Mouse (Mus musculus): ENCODE measurements at regions not wholly inside any gene's neighbourhood (a gene's known extent, or its start where the extent isn't known, plus 50 kb on each side); places are given as distances from the start of the nearest gene placed in this dataset.

DNA sequence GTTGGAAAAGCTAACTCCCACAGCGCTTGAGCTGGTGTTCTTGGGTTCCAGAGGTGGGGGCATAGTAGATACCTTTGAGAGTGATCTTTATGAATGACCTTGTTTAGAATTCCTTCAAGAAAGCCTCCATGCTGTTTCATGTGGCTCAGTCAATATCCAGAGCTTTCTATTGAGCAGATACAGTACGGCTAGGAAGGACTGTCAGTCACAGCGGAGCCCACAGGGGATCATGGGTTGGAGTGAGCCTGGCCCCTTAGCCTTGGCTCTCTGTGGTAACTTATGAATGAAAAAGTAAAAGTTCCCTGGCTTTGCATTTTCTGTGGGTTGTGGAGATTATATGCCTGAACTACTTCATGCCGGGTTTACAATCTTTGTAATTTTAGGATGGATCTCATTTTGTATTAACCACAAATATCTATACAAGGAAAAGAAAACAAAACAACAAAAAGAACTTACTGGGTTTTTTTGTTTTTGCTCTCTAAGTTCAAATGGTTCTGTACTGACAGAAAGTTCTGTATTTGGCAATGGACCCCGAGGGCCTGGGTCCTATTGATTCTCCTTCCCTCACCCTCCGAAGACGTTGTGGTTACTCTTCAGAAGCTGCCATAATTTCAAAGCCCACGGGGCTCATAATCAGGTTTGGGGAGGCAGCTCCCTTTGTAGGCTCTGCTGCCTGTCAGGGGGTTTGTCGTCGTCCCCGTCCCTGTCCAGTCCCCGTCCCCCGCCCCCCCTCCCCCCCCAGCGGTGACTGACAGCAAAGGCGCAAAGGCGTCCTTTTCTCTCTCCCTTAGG is 117.7 kb upstream of the Tut7 start:
- TF ChIP-seq CTCF (IDR thresholded peaks at IDR 0.05; ENCODE audit: extremely low read depth, insufficient read depth, low read length) (no peak), POLR2A (IDR thresholded peaks at IDR 0.05; ENCODE audit: extremely low read depth, insufficient read depth, low read length) (no peak)
- no peak overlapping the region for H3K27ac ChIP-seq (ENCODE audit: insufficient read depth, low read length)
- H3K4me1 ChIP-seq (ENCODE audit: control insufficient read depth, insufficient read depth, low read length): no peaks in the 10 kb centered on the region
- H3K4me3 ChIP-seq (ENCODE audit: insufficient read depth, low read length): no peak overlapping the region

DNA sequence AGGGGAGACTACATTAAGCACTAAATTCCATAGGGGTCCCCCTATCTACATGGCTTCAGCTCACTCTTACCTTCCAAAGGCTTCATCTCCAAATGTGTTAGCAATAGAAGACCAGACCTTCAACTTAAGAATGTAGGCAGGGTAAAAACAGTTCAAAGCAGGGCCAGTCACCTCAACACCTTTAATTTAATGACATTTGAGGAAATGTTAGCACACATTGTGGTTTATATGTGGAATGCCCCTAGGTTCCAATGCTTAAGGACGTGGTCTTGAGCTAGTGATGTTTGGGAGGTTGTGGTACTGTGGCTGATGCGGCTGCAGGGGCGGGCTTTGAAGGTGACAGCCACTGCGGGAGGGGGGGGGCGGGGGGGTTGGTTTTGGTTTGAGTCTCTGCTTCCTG is 116.9 kb upstream of the Tut7 start:
- H3K4me1 ChIP-seq (ENCODE audit: control insufficient read depth, insufficient read depth, low read length): no peaks in the 10 kb centered on the region
- TF ChIP-seq POLR2A (IDR thresholded peaks at IDR 0.05; ENCODE audit: extremely low read depth, insufficient read depth, low read length) (no peak), CTCF (IDR thresholded peaks at IDR 0.05; ENCODE audit: extremely low read depth, insufficient read depth, low read length) (no peak)
- H3K4me3 ChIP-seq (ENCODE audit: insufficient read depth, low read length): no peak overlapping the region

DNA sequence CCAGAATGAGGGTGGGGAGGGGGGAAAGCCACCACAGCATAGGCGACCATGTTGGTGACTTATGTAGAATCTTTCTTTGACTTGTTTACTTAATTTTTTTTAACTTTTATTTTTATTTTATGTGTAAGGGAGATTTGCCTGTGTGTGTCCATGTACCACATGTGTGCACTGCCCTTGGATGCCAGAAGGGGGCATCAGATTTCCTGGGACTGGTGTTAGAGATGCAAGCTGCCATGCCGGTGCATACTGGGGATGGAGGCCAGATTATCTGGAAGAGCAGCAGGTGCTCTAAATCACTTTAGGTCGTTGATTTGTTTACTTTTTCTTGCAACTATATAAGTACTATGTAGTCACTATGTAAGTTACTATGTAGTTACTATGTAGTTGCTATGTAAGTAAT is 114.2 kb upstream of the Tut7 start:
- H3K4me1 ChIP-seq (ENCODE audit: control insufficient read depth, insufficient read depth, low read length): no peaks in the 10 kb centered on the region
- no peak overlapping the region for H3K27ac ChIP-seq (ENCODE audit: insufficient read depth, low read length)
- H3K4me3 ChIP-seq (ENCODE audit: insufficient read depth, low read length): no peak overlapping the region
- TF ChIP-seq CTCF (IDR thresholded peaks at IDR 0.05; ENCODE audit: extremely low read depth, insufficient read depth, low read length) (0 out of 2 replicates have a peak, but pooled peaks have one; percentile 3), POLR2A (IDR thresholded peaks at IDR 0.05; ENCODE audit: extremely low read depth, insufficient read depth, low read length) (no peak)

More for the DNA sequence above, 116.9 kb upstream of the Tut7 start:
- no peak overlapping the region for H3K27ac ChIP-seq (ENCODE audit: insufficient read depth, low read length)

DNA sequence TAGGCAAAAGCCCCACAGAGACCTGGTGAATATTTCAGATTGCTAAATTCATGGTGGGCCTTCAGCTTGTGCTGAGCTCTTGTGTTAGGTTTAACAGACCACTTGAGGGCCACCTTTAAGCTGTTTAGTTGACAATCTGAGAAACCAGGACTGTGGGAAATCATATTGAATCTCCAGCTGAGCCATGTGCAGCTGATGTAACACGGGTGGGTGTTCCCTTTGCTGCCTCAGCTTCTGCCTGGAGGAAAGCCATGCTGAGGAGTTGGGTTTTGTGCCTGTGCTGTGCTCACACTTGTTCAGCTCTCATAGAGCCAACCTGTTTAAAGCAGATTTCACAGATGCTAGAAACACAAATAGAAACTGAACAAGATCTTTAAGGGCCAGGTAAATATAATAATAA is 111.6 kb upstream of the Tut7 start:
- TF ChIP-seq POLR2A (IDR thresholded peaks at IDR 0.05; ENCODE audit: extremely low read depth, insufficient read depth, low read length) (no peak), CTCF (IDR thresholded peaks at IDR 0.05; ENCODE audit: extremely low read depth, insufficient read depth, low read length) (no peak)
- H3K4me1 ChIP-seq (ENCODE audit: control insufficient read depth, insufficient read depth, low read length): no peaks in the 10 kb centered on the region
- H3K4me3 ChIP-seq (ENCODE audit: insufficient read depth, low read length): no peak overlapping the region
- no peak overlapping the region for H3K27ac ChIP-seq (ENCODE audit: insufficient read depth, low read length)

DNA sequence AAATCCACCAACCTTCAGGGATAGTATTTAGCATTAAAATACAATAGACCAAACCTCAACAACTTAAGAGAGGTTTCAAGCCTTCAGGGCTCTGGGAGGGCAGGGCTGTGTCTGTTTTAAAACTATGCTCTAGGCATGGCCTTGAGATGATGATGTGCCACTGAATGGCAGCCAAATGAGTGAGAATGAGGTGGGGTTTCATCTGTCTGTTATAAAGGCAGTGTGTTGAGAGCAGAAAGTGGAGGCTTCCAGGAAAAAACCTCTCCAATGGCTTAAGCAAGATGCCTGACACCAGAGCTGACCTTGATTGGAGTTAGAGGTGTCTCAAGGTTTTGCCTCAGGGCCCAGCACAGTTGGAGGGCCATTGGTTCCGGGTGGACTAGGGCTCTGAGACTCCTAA is 111.1 kb upstream of the Tut7 start:
- no peak for TF ChIP-seq CTCF (IDR thresholded peaks at IDR 0.05; ENCODE audit: extremely low read depth, insufficient read depth, low read length)
- TF ChIP-seq POLR2A (IDR thresholded peaks at IDR 0.05; ENCODE audit: extremely low read depth, insufficient read depth, low read length): no peak
- H3K27ac ChIP-seq (ENCODE audit: insufficient read depth, low read length): no peak overlapping the region
- no peak overlapping the region for H3K4me3 ChIP-seq (ENCODE audit: insufficient read depth, low read length)
- H3K4me1 ChIP-seq (ENCODE audit: control insufficient read depth, insufficient read depth, low read length): no peaks in the 10 kb centered on the region

DNA sequence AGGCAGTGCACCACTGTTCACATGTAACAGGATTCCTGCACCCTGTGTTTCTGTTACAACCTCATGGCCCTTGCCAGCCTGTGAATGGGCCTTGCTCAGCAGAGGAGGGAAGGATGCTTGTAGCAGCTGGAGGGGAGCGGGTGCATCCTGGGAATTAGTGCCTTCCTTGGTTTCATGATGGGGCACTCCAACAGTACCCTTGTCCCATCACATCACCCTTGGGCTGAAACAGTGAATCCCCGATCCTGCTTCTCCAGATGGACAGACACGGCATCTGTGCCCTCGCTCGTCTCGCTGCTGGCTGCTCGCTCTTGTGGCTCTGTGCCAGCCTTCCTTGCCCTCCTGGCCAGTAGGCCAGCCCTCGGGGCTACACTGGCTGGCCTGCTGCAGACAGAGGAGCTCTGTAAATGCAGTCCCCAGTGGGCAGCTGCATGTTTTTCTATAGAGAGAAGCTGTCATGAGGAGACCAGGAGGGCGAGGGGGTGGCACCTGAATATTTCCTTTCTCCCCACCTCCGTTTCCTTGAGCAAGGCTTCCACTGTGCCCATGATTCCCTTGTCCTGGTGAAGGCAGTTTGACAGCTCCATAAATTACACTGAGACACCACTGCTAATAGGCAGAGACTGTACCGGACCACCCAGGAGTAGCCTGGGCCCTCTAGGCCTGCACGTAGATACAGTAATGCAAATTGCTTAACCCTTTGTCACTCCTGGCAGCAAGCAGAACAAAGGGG is 104.6 kb upstream of the Tut7 start:
- no peak overlapping the region for H3K4me3 ChIP-seq (ENCODE audit: insufficient read depth, low read length)
- no peak overlapping the region for H3K27ac ChIP-seq (ENCODE audit: insufficient read depth, low read length)
- TF ChIP-seq POLR2A (IDR thresholded peaks at IDR 0.05; ENCODE audit: extremely low read depth, insufficient read depth, low read length): no peak
- no peak for TF ChIP-seq CTCF (IDR thresholded peaks at IDR 0.05; ENCODE audit: extremely low read depth, insufficient read depth, low read length)
- no peaks in the 10 kb centered on the region for H3K4me1 ChIP-seq (ENCODE audit: control insufficient read depth, insufficient read depth, low read length)

DNA sequence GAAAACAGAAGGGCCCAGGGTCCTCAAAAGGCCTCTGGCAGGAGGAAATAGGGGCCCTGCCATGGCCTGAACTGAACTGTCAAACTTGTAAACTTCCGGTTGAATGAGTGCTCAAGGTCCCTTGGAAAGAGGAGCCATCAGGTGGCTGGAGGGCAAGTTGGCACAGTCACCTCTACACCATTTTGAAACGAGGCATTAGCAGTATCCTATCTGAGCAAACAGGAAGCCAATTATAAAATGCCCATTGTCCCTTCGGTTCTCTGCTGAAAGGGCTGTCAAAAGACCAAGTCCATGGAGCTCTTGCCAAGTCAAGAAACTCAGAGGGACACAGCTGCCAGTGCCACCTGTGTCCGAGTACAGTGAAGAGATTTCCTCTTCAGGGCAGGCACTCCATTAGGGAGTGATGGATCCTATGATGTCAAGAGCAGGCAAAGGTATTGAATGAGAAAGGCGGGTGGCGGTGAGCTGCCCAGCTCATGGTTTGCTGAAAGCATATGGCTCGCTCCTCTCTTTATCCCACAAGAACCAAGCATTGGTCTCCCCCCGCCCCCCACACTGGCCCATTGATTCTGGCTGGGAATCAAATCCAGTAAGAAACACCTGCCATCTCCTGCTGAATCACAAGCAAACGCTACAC is 103.0 kb upstream of the Tut7 start:
- TF ChIP-seq CTCF (IDR thresholded peaks at IDR 0.05; ENCODE audit: extremely low read depth, insufficient read depth, low read length): no peak
- TF ChIP-seq POLR2A (IDR thresholded peaks at IDR 0.05; ENCODE audit: extremely low read depth, insufficient read depth, low read length): no peak
- no peak overlapping the region for H3K4me3 ChIP-seq (ENCODE audit: insufficient read depth, low read length)
- no peak overlapping the region for H3K27ac ChIP-seq (ENCODE audit: insufficient read depth, low read length)
- H3K4me1 ChIP-seq (ENCODE audit: control insufficient read depth, insufficient read depth, low read length): peaks cover 2% of the 10 kb centered on the region; the same call in 1 of the 2 replicates

DNA sequence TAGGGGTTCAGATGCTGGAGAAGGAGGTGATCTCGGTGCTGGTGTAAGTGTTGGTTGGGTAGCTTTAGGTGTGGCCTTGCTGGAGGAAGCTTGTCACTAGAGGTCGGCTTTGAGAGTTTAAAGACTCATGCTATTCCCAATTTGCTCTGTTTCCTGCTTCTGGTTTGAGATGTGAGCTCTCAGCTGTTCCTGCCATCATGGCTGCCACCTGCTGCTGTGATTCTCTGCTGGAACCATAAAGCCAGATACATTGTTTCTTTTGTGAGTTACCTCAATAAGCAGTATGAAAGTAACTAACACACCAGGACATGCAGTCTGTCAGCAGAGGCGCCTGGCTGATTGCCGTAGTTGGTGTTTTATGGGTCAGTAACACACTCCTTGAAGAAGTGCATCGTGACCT is 94.2 kb upstream of the Tut7 start:
- Histone ChIP-seq H3K4me3 (ENCODE audit: insufficient read depth, low read length) (no peak overlapping the region), H3K27ac (ENCODE audit: insufficient read depth, low read length) (no peak overlapping the region), H3K4me1 (ENCODE audit: control insufficient read depth, insufficient read depth, low read length) (peaks cover 2% of the 10 kb centered on the region; the same call in 1 of the 2 replicates)
- TF ChIP-seq CTCF (IDR thresholded peaks at IDR 0.05; ENCODE audit: extremely low read depth, insufficient read depth, low read length) (no peak), POLR2A (IDR thresholded peaks at IDR 0.05; ENCODE audit: extremely low read depth, insufficient read depth, low read length) (no peak)

DNA sequence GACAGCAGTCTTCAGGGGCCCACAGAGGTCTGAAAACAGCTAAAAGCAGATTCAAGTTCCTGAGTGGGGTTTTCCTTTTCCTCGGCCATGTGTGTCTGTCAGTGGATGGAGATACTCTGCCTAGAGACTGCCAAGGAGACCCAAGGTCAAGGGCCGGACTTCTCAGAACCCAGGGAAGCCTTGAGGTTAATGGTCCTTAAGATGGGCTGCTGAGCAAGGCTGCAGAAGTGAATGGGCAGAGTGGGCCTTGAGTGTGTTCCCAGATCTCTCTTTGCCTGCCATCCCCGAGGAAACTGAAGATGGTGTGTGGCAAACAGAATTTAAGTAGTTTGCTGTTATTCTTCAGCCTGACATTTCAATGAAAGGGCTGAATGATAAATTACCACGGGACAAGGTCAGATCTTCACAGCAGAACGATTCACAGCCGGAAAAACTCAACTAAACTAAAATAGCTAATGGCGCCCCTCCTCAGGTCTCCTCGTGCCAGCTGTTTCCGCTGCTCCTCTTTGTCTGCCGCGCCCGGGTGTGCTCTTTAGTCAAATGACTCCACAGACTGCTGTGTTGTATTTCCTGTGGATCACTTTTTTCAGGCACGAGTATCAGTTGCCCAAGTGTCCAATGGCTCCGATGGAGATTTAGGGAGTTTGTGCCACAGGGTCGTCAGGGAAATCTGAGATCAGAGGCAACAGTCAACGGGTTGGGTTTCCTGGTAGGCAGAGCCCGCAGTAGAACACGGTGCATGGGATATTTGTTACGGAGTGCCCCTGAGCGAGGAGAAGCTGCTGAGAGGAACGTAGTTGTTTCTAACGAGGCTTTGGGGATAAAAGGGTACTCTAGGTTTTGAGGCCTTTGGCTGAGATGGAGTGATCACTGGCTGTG is 93.5 kb upstream of the Tut7 start:
- Histone ChIP-seq H3K4me1 (ENCODE audit: control insufficient read depth, insufficient read depth, low read length) (peaks cover 2% of the 10 kb centered on the region; the same call in 1 of the 2 replicates), H3K27ac (ENCODE audit: insufficient read depth, low read length) (no peak overlapping the region), H3K4me3 (ENCODE audit: insufficient read depth, low read length) (no peak overlapping the region)
- TF ChIP-seq CTCF (IDR thresholded peaks at IDR 0.05; ENCODE audit: extremely low read depth, insufficient read depth, low read length): no peak
- TF ChIP-seq POLR2A (IDR thresholded peaks at IDR 0.05; ENCODE audit: extremely low read depth, insufficient read depth, low read length): no peak

Measured in cortical plate, adult 2 months (tissue).